Mouse (Mus musculus) frontal cortex, postnatal 14 days (tissue): Measurements from ENCODE around the gene Lrrk2.
"Not testable (repeated sequence)": the region's sequence is repeated elsewhere in the genome, so short reads cannot be mapped to it uniquely, and the experiment has no call there.

ENCODE experiments used
- DNase-seq, 2 experiments: peaks; one replicate each; pipeline ENCODE4 v3.0.0; 2022; ENCODE audit warnings: low spot score in 2 of 2

Lrrk2 gene

GRCm38 (mm10) chr15:91835319-91835718, 162.3 kb downstream of the Lrrk2 start:
- no peak for DNase-seq

- no peak for DNase-seq
Measured at GRCm38 (mm10) chr15:91837965-91838364, 165.0 kb downstream of the Lrrk2 start, which contains the start of gene Smgc. Gene Smgc (plus strand): TSS chr15:91838265.

GRCm38 (mm10) chr15:91864130-91864529, 191.2 kb downstream of the Lrrk2 start:
- DNase-seq: not testable (repeated sequence)
